Mouse (Mus musculus): ENCODE data around the gene N4bp1. TPM values are rescaled to one million over a fixed set of nuclear protein-coding genes. Genes with fewer than 3 reads are reported as not detected.

Gene N4bp1
- polyA plus RNA-seq, 1 experiment from 2014 or later = 13.6 TPM

DNA sequence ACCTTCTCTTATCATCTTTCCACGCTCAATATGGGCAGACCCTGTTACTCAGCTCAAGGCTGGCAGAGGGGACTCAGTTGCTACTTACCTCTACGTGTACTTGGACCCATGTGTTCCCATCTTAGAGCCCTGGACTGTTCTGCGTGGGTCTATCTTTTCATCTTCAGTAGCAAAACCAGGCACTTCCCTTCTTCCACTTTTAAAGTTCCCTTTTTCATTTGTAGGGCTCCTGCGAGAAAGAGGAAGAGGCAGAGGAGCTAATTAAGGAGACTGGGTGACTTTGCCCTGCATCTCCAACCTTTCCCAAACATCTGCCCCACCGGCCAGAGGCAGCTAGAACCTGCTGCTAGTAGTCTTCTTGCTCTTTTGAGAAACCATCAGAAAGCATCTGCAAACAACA lies 35.9 kb upstream of the N4bp1 start:
- H3K27ac ChIP-seq (replicated peaks; ENCODE audit: low read depth, low read length) = no peak overlapping the region
- H3K4me2 ChIP-seq (ENCODE audit: low read length) = no peak overlapping the region
- no peak for DNase-seq
- H3K27me3 ChIP-seq (ENCODE audit: control insufficient read depth, insufficient read depth, low read length) = no peaks in the 10 kb centered on the region
- H3K36me3 ChIP-seq (ENCODE audit: control insufficient read depth, insufficient read depth, low read length) = no peaks in the 10 kb centered on the region
- no peaks in the 10 kb centered on the region for H3K4me1 ChIP-seq (ENCODE audit: control insufficient read depth, insufficient read depth, low read length)
- WGBS = 83% methylated on average over 5 of the region's 5 CpGs
- H3K9ac ChIP-seq (replicated peaks; ENCODE audit: low read length) = no peak overlapping the region
- H3K9me3 ChIP-seq (ENCODE audit: control insufficient read depth, low read length) = no peaks in the 10 kb centered on the region
- no peak overlapping the region for H3K4me3 ChIP-seq (replicated peaks; ENCODE audit: low read depth, low read length)
- ATAC-seq (ENCODE audit: low FRiP score, low TSS enrichment) = no peak

DNA sequence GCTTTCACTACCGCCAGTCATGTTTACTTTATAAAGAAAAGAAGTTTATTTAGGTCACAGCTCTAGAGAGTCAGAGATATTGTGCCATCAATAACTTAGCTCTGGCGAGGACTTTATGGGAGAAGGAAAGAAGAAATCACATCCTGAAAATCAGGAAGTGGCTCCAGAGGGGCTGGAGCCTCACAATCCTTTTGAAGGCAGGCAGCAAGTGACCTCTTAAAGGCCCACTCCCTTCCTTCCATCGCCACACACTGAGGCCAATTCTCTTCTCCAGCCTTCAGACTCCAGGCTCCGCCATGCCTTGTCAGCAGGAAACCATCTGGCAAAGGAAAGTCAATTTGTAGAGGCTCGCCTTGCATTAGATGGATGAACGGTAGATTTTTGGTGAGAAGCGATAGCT lies 35.4 kb upstream of the N4bp1 start:
- no peaks in the 10 kb centered on the region for H3K9me3 ChIP-seq (ENCODE audit: control insufficient read depth, low read length)
- H3K27me3 ChIP-seq (ENCODE audit: control insufficient read depth, insufficient read depth, low read length) = no peaks in the 10 kb centered on the region
- H3K4me1 ChIP-seq (ENCODE audit: control insufficient read depth, insufficient read depth, low read length) = no peaks in the 10 kb centered on the region
- 53% methylated on average over 7 of the region's 7 CpGs for WGBS
- no peak overlapping the region for H3K4me2 ChIP-seq (ENCODE audit: low read length)
- H3K36me3 ChIP-seq (ENCODE audit: control insufficient read depth, insufficient read depth, low read length) = no peaks in the 10 kb centered on the region
- DNase-seq (no peak), ATAC-seq (ENCODE audit: low FRiP score, low TSS enrichment) (no peak)
- H3K4me3 ChIP-seq (replicated peaks; ENCODE audit: low read depth, low read length) = no peak overlapping the region
- H3K9ac ChIP-seq (replicated peaks; ENCODE audit: low read length) = no peak overlapping the region
- no peak overlapping the region for H3K27ac ChIP-seq (replicated peaks; ENCODE audit: low read depth, low read length)

GRCm38 (mm10) chr8:86920024-86920423 lies 35.0 kb upstream of the N4bp1 start:
- no peak overlapping the region for H3K4me2 ChIP-seq (ENCODE audit: low read length)
- no peaks in the 10 kb centered on the region for H3K27me3 ChIP-seq (ENCODE audit: control insufficient read depth, insufficient read depth, low read length)
- H3K4me1 ChIP-seq (ENCODE audit: control insufficient read depth, insufficient read depth, low read length) = no peaks in the 10 kb centered on the region
- H3K27ac ChIP-seq (replicated peaks; ENCODE audit: low read depth, low read length) = no peak overlapping the region
- no peak overlapping the region for H3K4me3 ChIP-seq (replicated peaks; ENCODE audit: low read depth, low read length)
- H3K9me3 ChIP-seq (ENCODE audit: control insufficient read depth, low read length) = no peaks in the 10 kb centered on the region
- no peak for ATAC-seq (ENCODE audit: low FRiP score, low TSS enrichment)
- H3K9ac ChIP-seq (replicated peaks; ENCODE audit: low read length) = no peak overlapping the region
- DNase-seq = no peak
- H3K36me3 ChIP-seq (ENCODE audit: control insufficient read depth, insufficient read depth, low read length) = no peaks in the 10 kb centered on the region
- 93% methylated on average over 7 of the region's 7 CpGs for WGBS

DNA sequence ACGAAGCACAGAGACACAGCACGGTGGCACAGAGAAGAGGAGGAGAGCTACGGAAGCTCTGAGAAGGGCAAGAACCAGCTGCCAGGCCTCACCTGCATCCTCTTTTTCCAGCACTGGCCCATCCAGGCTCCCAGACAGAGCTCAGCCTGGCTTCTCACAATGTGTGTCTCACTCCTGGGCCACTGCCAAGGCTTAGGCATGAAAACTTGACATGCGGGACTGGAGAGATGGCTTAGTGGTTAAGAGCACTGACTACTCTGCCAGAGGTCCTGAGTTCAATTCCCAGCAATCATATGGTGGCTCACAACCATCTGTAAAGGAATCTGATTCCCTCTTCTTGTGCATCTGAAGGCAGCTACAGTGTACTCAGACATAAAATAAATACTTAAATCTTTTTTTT lies 34.2 kb upstream of the N4bp1 start:
- Histone ChIP-seq H3K9ac (replicated peaks; ENCODE audit: low read length) (no peak overlapping the region), H3K4me1 (ENCODE audit: control insufficient read depth, insufficient read depth, low read length) (no peaks in the 10 kb centered on the region), H3K36me3 (ENCODE audit: control insufficient read depth, insufficient read depth, low read length) (no peaks in the 10 kb centered on the region), H3K9me3 (ENCODE audit: control insufficient read depth, low read length) (no peaks in the 10 kb centered on the region), H3K27me3 (ENCODE audit: control insufficient read depth, insufficient read depth, low read length) (no peaks in the 10 kb centered on the region), H3K4me3 (replicated peaks; ENCODE audit: low read depth, low read length) (no peak overlapping the region), H3K4me2 (ENCODE audit: low read length) (no peak overlapping the region), H3K27ac (replicated peaks; ENCODE audit: low read depth, low read length) (no peak overlapping the region)
- no peak for DNase-seq
- no peak for ATAC-seq (ENCODE audit: low FRiP score, low TSS enrichment)
- 80% methylated on average over 4 of the region's 4 CpGs for WGBS

GRCm38 (mm10) chr8:86918093-86918492 lies 33.0 kb upstream of the N4bp1 start:
- WGBS = 96% methylated on average over 2 of the region's 2 CpGs

GRCm38 (mm10) chr8:86917689-86918088 lies 32.6 kb upstream of the N4bp1 start:
- H3K9me3 ChIP-seq (ENCODE audit: control insufficient read depth, low read length) = no peaks in the 10 kb centered on the region
- H3K27ac ChIP-seq (replicated peaks; ENCODE audit: low read depth, low read length) = no peak overlapping the region
- DNase-seq (no peak), ATAC-seq (ENCODE audit: low FRiP score, low TSS enrichment) (no peak)
- WGBS = 92% methylated on average over 2 of the region's 2 CpGs
- H3K36me3 ChIP-seq (ENCODE audit: control insufficient read depth, insufficient read depth, low read length) = no peaks in the 10 kb centered on the region
- no peaks in the 10 kb centered on the region for H3K27me3 ChIP-seq (ENCODE audit: control insufficient read depth, insufficient read depth, low read length)
- no peak overlapping the region for H3K4me2 ChIP-seq (ENCODE audit: low read length)
- no peak overlapping the region for H3K9ac ChIP-seq (replicated peaks; ENCODE audit: low read length)
- H3K4me3 ChIP-seq (replicated peaks; ENCODE audit: low read depth, low read length) = no peak overlapping the region
- H3K4me1 ChIP-seq (ENCODE audit: control insufficient read depth, insufficient read depth, low read length) = no peaks in the 10 kb centered on the region

More at GRCm38 (mm10) chr8:86918093-86918492, 33.0 kb upstream of the N4bp1 start:
- Histone ChIP-seq H3K4me3 (replicated peaks; ENCODE audit: low read depth, low read length) (no peak overlapping the region), H3K9me3 (ENCODE audit: control insufficient read depth, low read length) (no peaks in the 10 kb centered on the region), H3K9ac (replicated peaks; ENCODE audit: low read length) (no peak overlapping the region), H3K27me3 (ENCODE audit: control insufficient read depth, insufficient read depth, low read length) (no peaks in the 10 kb centered on the region), H3K4me1 (ENCODE audit: control insufficient read depth, insufficient read depth, low read length) (no peaks in the 10 kb centered on the region), H3K4me2 (ENCODE audit: low read length) (no peak overlapping the region), H3K36me3 (ENCODE audit: control insufficient read depth, insufficient read depth, low read length) (no peaks in the 10 kb centered on the region), H3K27ac (replicated peaks; ENCODE audit: low read depth, low read length) (no peak overlapping the region)
- DNase-seq (no peak), ATAC-seq (ENCODE audit: low FRiP score, low TSS enrichment) (no peak)

DNA sequence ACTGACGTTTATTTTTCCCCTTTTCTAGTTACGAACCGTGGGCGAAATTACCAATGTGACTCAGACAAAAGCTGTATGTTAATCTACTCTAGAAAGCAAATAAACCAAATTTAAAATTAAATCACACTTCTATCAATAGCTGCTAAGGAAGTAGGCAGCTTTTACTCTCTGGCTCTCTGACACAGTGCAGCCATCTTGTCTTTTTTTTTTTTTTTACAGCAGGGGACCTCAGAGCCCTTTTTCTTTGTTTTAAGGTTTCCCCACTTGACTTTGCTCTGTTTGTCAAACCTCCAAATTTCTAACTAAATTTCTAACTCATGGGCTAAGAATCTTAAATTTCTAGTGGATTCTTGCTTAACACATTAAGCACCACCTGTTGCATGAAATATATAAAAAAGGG lies 31.3 kb upstream of the N4bp1 start:
- DNase-seq (no peak), ATAC-seq (ENCODE audit: low FRiP score, low TSS enrichment) (no peak)
- H3K36me3 ChIP-seq (ENCODE audit: control insufficient read depth, insufficient read depth, low read length) = no peaks in the 10 kb centered on the region
- H3K9me3 ChIP-seq (ENCODE audit: control insufficient read depth, low read length) = no peaks in the 10 kb centered on the region
- 89% methylated on average over 4 of the region's 4 CpGs for WGBS
- no peak overlapping the region for H3K9ac ChIP-seq (replicated peaks; ENCODE audit: low read length)
- H3K4me1 ChIP-seq (ENCODE audit: control insufficient read depth, insufficient read depth, low read length) = no peaks in the 10 kb centered on the region
- H3K27ac ChIP-seq (replicated peaks; ENCODE audit: low read depth, low read length) = no peak overlapping the region
- H3K27me3 ChIP-seq (ENCODE audit: control insufficient read depth, insufficient read depth, low read length) = no peaks in the 10 kb centered on the region
- no peak overlapping the region for H3K4me2 ChIP-seq (ENCODE audit: low read length)
- H3K4me3 ChIP-seq (replicated peaks; ENCODE audit: low read depth, low read length) = no peak overlapping the region

DNA sequence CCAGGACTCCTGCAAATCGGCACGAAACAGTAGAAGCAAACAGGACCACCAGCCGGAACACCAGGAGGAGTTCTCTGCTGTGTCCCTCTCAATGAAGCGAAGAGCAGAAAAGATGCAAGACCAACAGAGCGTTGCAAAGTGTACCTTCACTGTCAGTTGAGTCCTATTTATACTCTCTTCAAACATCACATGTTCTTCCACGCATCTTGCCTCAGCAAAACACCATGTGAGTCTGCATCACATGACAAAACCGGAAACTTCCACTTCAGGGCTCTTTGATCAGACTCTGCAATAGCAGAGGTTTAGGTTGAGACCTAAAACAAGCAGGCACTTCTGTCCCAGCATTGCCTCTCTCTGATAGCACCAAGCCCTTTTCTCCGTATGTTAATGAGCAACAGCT lies 26.1 kb upstream of the N4bp1 start:
- DNase-seq (no peak), ATAC-seq (ENCODE audit: low FRiP score, low TSS enrichment) (no peak)
- WGBS = 87% methylated on average over 8 of the region's 8 CpGs

GRCm38 (mm10) chr8:86910250-86910649 lies 25.2 kb upstream of the N4bp1 start:
- no peaks in the 10 kb centered on the region for H3K27me3 ChIP-seq (ENCODE audit: control insufficient read depth, insufficient read depth, low read length)
- 82% methylated on average over 7 of the region's 7 CpGs for WGBS
- H3K9me3 ChIP-seq (ENCODE audit: control insufficient read depth, low read length) = no peaks in the 10 kb centered on the region
- H3K36me3 ChIP-seq (ENCODE audit: control insufficient read depth, insufficient read depth, low read length) = no peaks in the 10 kb centered on the region
- H3K4me1 ChIP-seq (ENCODE audit: control insufficient read depth, insufficient read depth, low read length) = no peaks in the 10 kb centered on the region
- DNase-seq (no peak), ATAC-seq (ENCODE audit: low FRiP score, low TSS enrichment) (no peak)
- H3K9ac ChIP-seq (replicated peaks; ENCODE audit: low read length) = no peak overlapping the region
- H3K4me2 ChIP-seq (ENCODE audit: low read length) = no peak overlapping the region
- H3K27ac ChIP-seq (replicated peaks; ENCODE audit: low read depth, low read length) = no peak overlapping the region
- H3K4me3 ChIP-seq (replicated peaks; ENCODE audit: low read depth, low read length) = no peak overlapping the region

More for the DNA sequence above, 26.1 kb upstream of the N4bp1 start:
- H3K4me1 ChIP-seq (ENCODE audit: control insufficient read depth, insufficient read depth, low read length) = no peaks in the 10 kb centered on the region
- no peak overlapping the region for H3K9ac ChIP-seq (replicated peaks; ENCODE audit: low read length)
- no peaks in the 10 kb centered on the region for H3K27me3 ChIP-seq (ENCODE audit: control insufficient read depth, insufficient read depth, low read length)
- no peak overlapping the region for H3K4me2 ChIP-seq (ENCODE audit: low read length)
- H3K36me3 ChIP-seq (ENCODE audit: control insufficient read depth, insufficient read depth, low read length) = no peaks in the 10 kb centered on the region
- no peak overlapping the region for H3K27ac ChIP-seq (replicated peaks; ENCODE audit: low read depth, low read length)
- no peak overlapping the region for H3K4me3 ChIP-seq (replicated peaks; ENCODE audit: low read depth, low read length)
- no peaks in the 10 kb centered on the region for H3K9me3 ChIP-seq (ENCODE audit: control insufficient read depth, low read length)

Data from midbrain, embryonic 14.5 days (tissue).